Mouse (Mus musculus) G1E (cell line): ENCODE results near the gene Med28. TPM values are rescaled to one million over a fixed set of nuclear protein-coding genes. Genes with fewer than 3 reads are reported as not detected.

ENCODE experiments used
- ATAC-seq: 2 replicates; pipeline ENCODE4 v1.8.0; 2016; ENCODE audit warnings: mild to moderate bottlenecking; ENCODE audit not compliant: insufficient number of reproducible peaks, poor library complexity, low FRiP score, severe bottlenecking; ENCODE audit errors: extremely low read depth
- DNase-seq: peaks from one replicate; pipeline ENCODE4 v3.0.0; 2012; ENCODE audit warnings: low spot score
- H3K27me3 ChIP-seq: 2 replicates; pipeline ENCODE4 v1.6.1; 2012; ENCODE audit warnings: mild to moderate bottlenecking, low read length, inconsistent platforms; ENCODE audit not compliant: insufficient read depth
- H3K36me3 ChIP-seq: replicated peaks from 2 replicates; pipeline ENCODE3; 2012; ENCODE audit warnings: mild to moderate bottlenecking, inconsistent platforms
- H3K4me1 ChIP-seq: 2 replicates; pipeline ENCODE4 v1.6.1; 2012; ENCODE audit warnings: low read depth, low read length, inconsistent platforms, mixed read lengths; ENCODE audit not compliant: insufficient read depth
- H3K4me3 ChIP-seq: 2 replicates; pipeline ENCODE4 v1.5.1; 2012; ENCODE audit warnings: low read depth, mild to moderate bottlenecking, inconsistent platforms, low read length, moderate library complexity, mixed read lengths
- H3K9me3 ChIP-seq: replicated peaks from 2 replicates; pipeline ENCODE4 v1.6.1; 2012; ENCODE audit warnings: inconsistent platforms
- CTCF ChIP-seq: IDR thresholded peaks from 2 replicates; pipeline ENCODE4 v1.5.1; 2012; ENCODE audit warnings: low read depth, low read length, inconsistent platforms, mixed read lengths
- GATA1 ChIP-seq: IDR thresholded peaks from 2 replicates; pipeline ENCODE4 v1.6.1; 2012; ENCODE audit warnings: borderline replicate concordance, low read length, inconsistent platforms, mixed read lengths
- GATA2 ChIP-seq: IDR thresholded peaks from 2 replicates; pipeline ENCODE4 v1.6.1; 2012; ENCODE audit warnings: low read depth, low read length, inconsistent platforms, borderline replicate concordance
- POLR2AphosphoS5 ChIP-seq: IDR thresholded peaks from 2 replicates; pipeline ENCODE4 v1.6.1; 2012; ENCODE audit warnings: low read depth, low read length, inconsistent platforms; ENCODE audit not compliant: insufficient replicate concordance
- TAL1 ChIP-seq: conservative IDR thresholded peaks from 2 replicates; pipeline ENCODE4 v1.6.1; 2012; ENCODE audit warnings: low read depth, low read length, inconsistent platforms, mixed read lengths
- polyA plus RNA-seq: library from polyadenylated mRNA; stranded (reverse); fragments of >175 nt; gene quantifications from 2 replicates; pipeline ENCODE4 v1.2.3, GENCODE M21; 2012
- total RNA-seq, 2 experiments: library from RNA; stranded (forward) in 1 of 2; stranded (reverse) in 1 of 2; fragments of 200-1000 nt in 1 of 2; fragments of >200 nt in 1 of 2; fragmentation: Nextera tagmentation in 1 of 2; gene quantifications; 2 replicates each; pipeline ENCODE4 v1.2.3; 2014 to 2017

Med28 gene
- total and polyA plus RNA-seq, 3 experiments = 22.6 to 75.2 (median 49.2) TPM

DNA sequence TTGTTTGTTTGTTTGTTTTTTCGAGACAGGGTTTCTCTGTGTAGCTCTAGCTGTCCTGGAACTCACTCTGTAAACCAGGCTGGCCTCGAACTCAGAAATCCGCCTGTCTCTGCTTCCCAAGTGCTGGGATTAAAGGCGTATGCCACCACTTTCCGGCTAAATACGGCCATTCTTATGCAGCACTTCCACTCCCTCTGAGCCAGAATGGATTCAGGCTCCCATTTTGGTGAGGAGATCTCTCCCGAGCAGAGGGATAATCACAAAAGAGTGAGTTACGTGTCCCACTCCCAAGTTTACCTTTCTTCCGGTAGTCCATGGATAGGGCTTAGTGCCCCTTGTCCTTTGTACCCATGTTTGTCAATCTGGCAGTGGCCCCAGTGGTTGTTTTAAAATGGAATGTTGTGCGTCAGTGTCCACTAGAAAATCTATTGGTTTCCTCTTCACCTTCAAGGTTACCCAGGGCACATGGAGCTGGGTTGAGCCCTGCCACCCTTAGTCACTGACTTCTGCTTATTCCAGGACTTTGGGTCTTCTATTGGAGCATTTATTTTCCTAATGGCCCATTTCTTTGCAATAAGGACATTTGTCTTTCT is 4.8 kb upstream of the Med28 start:
- Histone ChIP-seq H3K4me1 (peaks cover 8% of the 10 kb centered on the region), H3K36me3 (peaks cover 37% of the 10 kb centered on the region), H3K9me3 (no peaks in the 10 kb centered on the region), H3K4me3 (no peak overlapping the region), H3K27me3 (no peaks in the 10 kb centered on the region)
- TF ChIP-seq POLR2AphosphoS5 = no peak
- TF ChIP-seq CTCF = no peak
- no peak for TF ChIP-seq GATA2
- TF ChIP-seq TAL1 = no peak
- no peak for TF ChIP-seq GATA1
- ATAC-seq = no peak
- no peak for DNase-seq

DNA sequence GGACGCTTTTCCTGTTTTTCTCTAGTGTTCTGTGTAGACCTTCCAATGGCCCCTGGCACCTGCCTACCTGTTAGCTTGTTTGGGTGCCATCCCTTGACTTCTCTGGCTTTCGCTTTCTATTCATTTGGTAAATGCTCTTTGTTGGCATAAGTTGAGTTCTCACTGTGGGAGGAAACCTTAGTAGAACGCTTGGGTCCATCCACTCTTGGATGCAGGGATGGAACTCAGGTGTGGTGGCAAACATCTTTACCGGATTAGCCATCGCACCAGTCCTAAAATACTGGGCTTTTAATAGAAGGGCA is 731 bp downstream of the Med28 start:
- peak overlapping the region; percentile 95 for H3K4me3 ChIP-seq
- DNase-seq (peak; percentile 15), ATAC-seq (no peak)
- peaks cover 22% of the 10 kb centered on the region for H3K4me1 ChIP-seq
- peaks cover 39% of the 10 kb centered on the region for H3K36me3 ChIP-seq
- H3K27me3 ChIP-seq = no peaks in the 10 kb centered on the region
- TF ChIP-seq TAL1 (no peak), CTCF (no peak), GATA2 (no peak)
- H3K9me3 ChIP-seq = no peaks in the 10 kb centered on the region

DNA sequence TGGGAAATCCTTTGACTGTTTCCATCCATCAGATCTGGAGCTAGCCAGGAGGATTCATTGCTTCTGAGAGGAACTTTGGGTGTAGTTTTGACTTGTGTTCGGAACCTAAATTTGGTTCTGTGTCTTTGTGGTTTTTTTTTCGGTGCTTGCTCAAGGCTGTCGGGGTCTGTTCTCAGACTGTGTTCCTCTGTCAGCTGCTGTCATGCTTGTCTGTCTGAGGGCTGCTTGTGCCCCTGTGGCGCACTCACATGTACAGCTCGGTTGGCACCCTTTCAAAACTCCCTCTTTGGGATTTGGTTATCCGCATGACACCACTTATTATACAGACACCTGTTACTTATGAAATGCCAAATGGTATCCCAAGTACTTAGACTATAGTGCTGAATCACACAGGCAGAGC is 1.6 kb downstream of the Med28 start:
- no peaks in the 10 kb centered on the region for H3K9me3 ChIP-seq
- H3K27me3 ChIP-seq = no peaks in the 10 kb centered on the region
- DNase-seq (no peak), ATAC-seq (no peak)
- TF ChIP-seq GATA2 (no peak), GATA1 (no peak), POLR2AphosphoS5 (no peak), TAL1 (no peak), CTCF (no peak)
- H3K36me3 ChIP-seq = peaks cover 47% of the 10 kb centered on the region
- peaks cover 22% of the 10 kb centered on the region for H3K4me1 ChIP-seq
- H3K4me3 ChIP-seq = peak overlapping the region; percentile 95; the same call in 1 of the 2 replicates

DNA sequence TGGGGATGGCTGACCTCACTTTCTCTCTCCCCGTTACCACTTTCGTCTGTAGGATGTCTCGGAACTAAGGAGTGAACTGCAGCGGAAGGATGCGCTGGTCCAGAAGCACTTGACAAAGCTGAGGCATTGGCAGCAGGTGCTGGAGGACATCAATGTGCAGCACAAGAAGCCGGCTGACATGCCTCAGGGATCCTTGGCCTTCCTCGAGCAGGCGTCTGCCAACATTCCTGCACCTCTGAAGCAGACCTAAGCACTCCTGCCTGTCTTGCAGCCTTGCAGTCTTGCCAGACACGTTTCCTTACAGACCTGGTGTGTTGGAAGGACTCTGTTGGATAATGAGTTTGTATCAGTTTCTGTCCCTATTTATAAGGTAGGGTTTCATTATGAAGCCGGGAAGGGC is 5.1 kb downstream of the Med28 start:
- no peaks in the 10 kb centered on the region for H3K27me3 ChIP-seq
- TF ChIP-seq GATA2 (no peak), POLR2AphosphoS5 (no peak), GATA1 (no peak)
- peaks cover 14% of the 10 kb centered on the region for H3K4me1 ChIP-seq
- H3K9me3 ChIP-seq = no peaks in the 10 kb centered on the region
- ATAC-seq = no peak
- no peak for DNase-seq
- no peak overlapping the region for H3K4me3 ChIP-seq
- peaks cover 80% of the 10 kb centered on the region for H3K36me3 ChIP-seq

DNA sequence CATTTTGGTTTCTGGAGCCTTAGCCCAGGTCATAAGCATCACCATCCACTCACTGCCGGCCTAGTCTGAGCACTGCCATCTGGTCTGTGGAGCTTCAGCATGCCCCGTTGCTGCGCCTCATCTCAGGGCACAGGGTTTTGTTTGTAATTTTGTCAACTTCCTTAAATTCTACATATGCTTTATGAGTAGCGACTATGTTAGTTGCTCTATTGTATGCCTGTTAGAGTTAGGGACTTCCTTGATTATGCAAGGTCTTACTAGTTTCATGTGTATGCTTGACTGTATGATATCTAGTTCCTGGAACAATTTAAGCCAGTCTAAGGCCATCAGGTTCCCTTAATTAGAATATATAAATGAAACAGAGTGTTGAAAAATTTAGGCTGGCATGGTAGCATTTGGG is 6.3 kb downstream of the Med28 start:
- DNase-seq = no peak
- H3K27me3 ChIP-seq = no peaks in the 10 kb centered on the region
- H3K4me3 ChIP-seq = no peak overlapping the region
- TF ChIP-seq CTCF = no peak
- no peak for TF ChIP-seq POLR2AphosphoS5
- peaks cover 11% of the 10 kb centered on the region for H3K4me1 ChIP-seq
- no peak for ATAC-seq
- H3K9me3 ChIP-seq = no peaks in the 10 kb centered on the region
- H3K36me3 ChIP-seq = peaks cover 80% of the 10 kb centered on the region

DNA sequence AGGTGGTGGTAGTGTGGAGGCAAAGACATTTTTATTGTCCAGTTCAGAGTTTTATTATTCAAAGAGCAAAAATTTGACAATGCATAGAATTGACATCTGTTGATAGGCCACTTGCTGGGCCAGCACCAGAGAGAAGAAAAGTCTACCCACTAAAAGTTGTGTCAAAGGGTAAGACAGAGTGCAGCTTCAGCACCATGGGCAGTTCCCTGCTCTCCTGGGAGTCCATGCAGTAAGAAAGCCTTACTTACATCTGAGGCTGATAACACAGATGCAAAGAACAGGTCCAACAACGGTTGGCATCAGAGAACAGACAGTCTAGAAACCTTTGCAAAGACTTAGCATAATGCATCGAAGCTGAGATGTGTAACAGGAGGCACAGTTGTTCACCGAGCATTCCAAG is 9.7 kb downstream of the Med28 start:
- peak; percentile 14 for DNase-seq
- peaks cover 54% of the 10 kb centered on the region for H3K36me3 ChIP-seq

More for the DNA sequence above, 9.7 kb downstream of the Med28 start:
- H3K4me1 ChIP-seq = 0 out of 2 replicates have a peak, but pooled peaks cover under 1% of the 10 kb centered on the region
- no peaks in the 10 kb centered on the region for H3K27me3 ChIP-seq
- no peak for TF ChIP-seq CTCF
- TF ChIP-seq TAL1 = no peak
- TF ChIP-seq GATA1 = no peak
- no peak for TF ChIP-seq POLR2AphosphoS5
- no peak for TF ChIP-seq GATA2
- ATAC-seq = peak; percentile 47; the same call in 1 of the 2 replicates
- no peak overlapping the region for H3K4me3 ChIP-seq
- no peaks in the 10 kb centered on the region for H3K9me3 ChIP-seq
